Mouse (Mus musculus) midbrain, postnatal 0 days (tissue): ENCODE results near the gene Gfy. TPM values are rescaled to one million over a fixed set of nuclear protein-coding genes. Genes with fewer than 3 reads are reported as not detected.

ENCODE experiments used
- ATAC-seq: fragments of 200-750 bp; cut with Nextera tagmentation; 2 replicates; pipeline ENCODE4 v1.8.0; 2017; ENCODE audit warnings: moderate number of reproducible peaks, mild to moderate bottlenecking, moderate TSS enrichment, moderate library complexity; ENCODE audit not compliant: low FRiP score
- DNase-seq: peaks from one replicate; pipeline ENCODE4 v3.0.0-alpha.2; 2015; ENCODE audit warnings: low spot score
- H3K27ac ChIP-seq: fragments of 300-500 bp; sonication (generic); 2 replicates; pipeline ENCODE4 v1.5.1; 2014; ENCODE audit warnings: low read depth, mild to moderate bottlenecking, low read length, mixed read lengths
- H3K27me3 ChIP-seq: fragments of 300-500 bp; sonication (generic); 2 replicates; pipeline ENCODE4 v1.6.1; 2014; ENCODE audit warnings: low read length, control low read depth, mixed read lengths; ENCODE audit not compliant: insufficient read depth
- H3K36me3 ChIP-seq: fragments of 300-500 bp; sonication (generic); 2 replicates; pipeline ENCODE4 v1.6.1; 2014; ENCODE audit warnings: low read length, control low read depth, mixed read lengths; ENCODE audit not compliant: insufficient read depth
- H3K4me1 ChIP-seq: fragments of 300-500 bp; sonication (generic); 2 replicates; pipeline ENCODE4 v1.6.1; 2014; ENCODE audit warnings: mild to moderate bottlenecking, control low read depth, antibody characterized with exemption, low read length, mixed read lengths; ENCODE audit not compliant: insufficient read depth
- H3K4me2 ChIP-seq: fragments of 300-500 bp; sonication (generic); 2 replicates; pipeline ENCODE4 v1.6.1; 2014; ENCODE audit warnings: low read depth, mild to moderate bottlenecking, low read length, mixed read lengths; ENCODE audit not compliant: poor library complexity, severe bottlenecking
- H3K4me3 ChIP-seq: fragments of 300-500 bp; sonication (generic); 2 replicates; pipeline ENCODE4 v1.5.1; 2014; ENCODE audit warnings: low read depth, mild to moderate bottlenecking, low read length, moderate library complexity
- H3K9ac ChIP-seq: fragments of 300-500 bp; sonication (generic); replicated peaks from 2 replicates; pipeline ENCODE4 v1.6.1; 2014; ENCODE audit warnings: mild to moderate bottlenecking, low read length, moderate library complexity, mixed read lengths; ENCODE audit not compliant: poor library complexity, severe bottlenecking
- H3K9me3 ChIP-seq: fragments of 300-500 bp; sonication (generic); 2 replicates; pipeline ENCODE4 v1.6.1; 2016; ENCODE audit warnings: low read length, control low read depth
- CTCF ChIP-seq: IDR thresholded peaks from 2 replicates; pipeline ENCODE4 v1.5.1; 2016; ENCODE audit warnings: antibody characterized with exemption, mild to moderate bottlenecking
- WGBS: fragments of 180-500 bp; shearing (Covaris S2); extraction: QIAGEN DNeasy Blood & Tissue Kit; methylation state at CpG from one replicate; pipeline ENCODE4 v1.1.7; 2014; 5-methylcytosine and 5-hydroxymethylcytosine counted together
- polyA plus RNA-seq: library from polyadenylated mRNA; unstranded; fragments of >200 nt; fragmentation: Nextera tagmentation; extraction: Ambion mirVana; gene quantifications from 2 replicates; pipeline ENCODE4 v1.2.1, GENCODE M21; 2015
- total RNA-seq: library from RNA; depleted of rRNA; stranded (reverse); fragments of >200 nt; gene quantifications from 2 replicates; pipeline ENCODE4 v1.2.3, GENCODE M21; 2014

Gene Gfy
- total and polyA plus RNA-seq, 2 experiments from 2014 or later, result 0.51 TPM; not detected in 1

GRCm38 (mm10) chr7:45160316-45160800 is 19.0 kb downstream of the Gfy start:
- WGBS, result 96% methylated on average over 6 of the region's 6 CpGs
- H3K4me3 ChIP-seq, result no peak overlapping the region
- ATAC-seq (no peak), DNase-seq (no peak)
- no peaks in the 10 kb centered on the region for H3K9me3 ChIP-seq
- no peak overlapping the region for H3K27ac ChIP-seq
- H3K36me3 ChIP-seq, result peaks cover 28% of the 10 kb centered on the region
- peaks cover 8% of the 10 kb centered on the region; the same call in 1 of the 2 replicates for H3K4me1 ChIP-seq
- TF ChIP-seq CTCF, result no peak
- H3K27me3 ChIP-seq, result peaks cover 17% of the 10 kb centered on the region
- no peak overlapping the region for H3K9ac ChIP-seq
- H3K4me2 ChIP-seq, result no peak overlapping the region

- Histone ChIP-seq H3K27me3 (peaks cover 3% of the 10 kb centered on the region; the same call in 1 of the 2 replicates), H3K9ac (no peak overlapping the region), H3K9me3 (no peaks in the 10 kb centered on the region), H3K4me2 (no peak overlapping the region), H3K36me3 (peaks cover 28% of the 10 kb centered on the region), H3K4me1 (peaks cover 8% of the 10 kb centered on the region; the same call in 1 of the 2 replicates), H3K27ac (no peak overlapping the region), H3K4me3 (no peak overlapping the region)
- ATAC-seq (no peak), DNase-seq (no peak)
- no peak for TF ChIP-seq CTCF
- WGBS, result 92% methylated on average over 6 of the region's 6 CpGs
Measured at GRCm38 (mm10) chr7:45158991-45159390, 20.4 kb downstream of the Gfy start.

- no peak overlapping the region for H3K4me3 ChIP-seq
- H3K27me3 ChIP-seq, result no peaks in the 10 kb centered on the region
- ATAC-seq (no peak), DNase-seq (no peak)
- no peak overlapping the region for H3K9ac ChIP-seq
- WGBS, result 87% methylated on average over 14 of the region's 14 CpGs
- H3K36me3 ChIP-seq, result peaks cover 28% of the 10 kb centered on the region
- no peak overlapping the region for H3K27ac ChIP-seq
- no peak overlapping the region for H3K4me2 ChIP-seq
- H3K4me1 ChIP-seq, result 0 out of 2 replicates have a peak, but pooled peaks cover 3% of the 10 kb centered on the region
- TF ChIP-seq CTCF, result no peak
- no peaks in the 10 kb centered on the region for H3K9me3 ChIP-seq
Measured at GRCm38 (mm10) chr7:45157459-45157858, 21.9 kb downstream of the Gfy start.

GRCm38 (mm10) chr7:45156206-45156605 is 23.2 kb downstream of the Gfy start:
- Histone ChIP-seq H3K4me2 (no peak overlapping the region), H3K4me1 (no peaks in the 10 kb centered on the region), H3K27me3 (no peaks in the 10 kb centered on the region), H3K4me3 (no peak overlapping the region), H3K36me3 (peaks cover 28% of the 10 kb centered on the region), H3K9ac (no peak overlapping the region), H3K27ac (no peak overlapping the region), H3K9me3 (no peaks in the 10 kb centered on the region)
- TF ChIP-seq CTCF, result no peak
- DNase-seq (no peak), ATAC-seq (no peak)
- 95% methylated on average over 15 of the region's 15 CpGs for WGBS

- Histone ChIP-seq H3K9ac (no peak overlapping the region), H3K36me3 (peaks cover 28% of the 10 kb centered on the region), H3K9me3 (no peaks in the 10 kb centered on the region), H3K4me2 (peak overlapping the region; percentile 69), H3K4me1 (no peaks in the 10 kb centered on the region), H3K27ac (no peak overlapping the region), H3K27me3 (no peaks in the 10 kb centered on the region), H3K4me3 (no peak overlapping the region)
- no peak for ATAC-seq
- 87% methylated on average over 9 of the region's 9 CpGs for WGBS
- no peak for DNase-seq
- no peak for TF ChIP-seq CTCF
Measured at GRCm38 (mm10) chr7:45155590-45155989, 23.8 kb downstream of the Gfy start.

- Histone ChIP-seq H3K4me2 (peak overlapping the region; percentile 69), H3K36me3 (peaks cover 23% of the 10 kb centered on the region), H3K27ac (peak overlapping the region; percentile 94; the same call in 1 of the 2 replicates), H3K27me3 (no peaks in the 10 kb centered on the region), H3K4me1 (no peaks in the 10 kb centered on the region), H3K9me3 (no peaks in the 10 kb centered on the region), H3K9ac (no peak overlapping the region), H3K4me3 (peak overlapping the region; percentile 58)
- 79% methylated on average over 12 of the region's 12 CpGs for WGBS
- DNase-seq (peak; percentile 46), ATAC-seq (peak; percentile 55; the same call in 1 of the 2 replicates)
- peak; percentile 73 for TF ChIP-seq CTCF
Measured at GRCm38 (mm10) chr7:45154993-45155514, 24.3 kb downstream of the Gfy start.
